Mouse (Mus musculus) forebrain, embryonic 10.5 days (tissue): ENCODE results near the gene Vps13d. TPM values are rescaled to one million over a fixed set of nuclear protein-coding genes. Genes with fewer than 3 reads are reported as not detected.

Experiments
- DNase-seq: peaks from one replicate; pipeline ENCODE4 v3.0.0-alpha.2; 2017; ENCODE audit warnings: low spot score; ENCODE audit errors: extremely low spot score
- H3K27ac ChIP-seq: fragments of 300-500 bp; sonication (generic); 2 replicates; pipeline ENCODE4 v1.5.1; 2016; ENCODE audit warnings: mild to moderate bottlenecking
- H3K27me3 ChIP-seq: fragments of 300-500 bp; sonication (generic); 2 replicates; pipeline ENCODE4 v1.6.1; 2016; ENCODE audit warnings: mild to moderate bottlenecking; ENCODE audit not compliant: poor library complexity, severe bottlenecking
- H3K36me3 ChIP-seq: fragments of 300-500 bp; sonication (generic); replicated peaks from 2 replicates; pipeline ENCODE4 v1.6.1; 2016; ENCODE audit warnings: mild to moderate bottlenecking, moderate library complexity
- H3K4me1 ChIP-seq: fragments of 300-500 bp; sonication (generic); 2 replicates; pipeline ENCODE4 v1.6.1; 2016
- H3K4me3 ChIP-seq: fragments of 300-500 bp; sonication (generic); 2 replicates; pipeline ENCODE4 v1.5.1; 2016; ENCODE audit warnings: mild to moderate bottlenecking, moderate library complexity
- H3K9me3 ChIP-seq: fragments of 300-500 bp; sonication (generic); 2 replicates; pipeline ENCODE4 v1.6.1; 2016; ENCODE audit warnings: mild to moderate bottlenecking, moderate library complexity
- WGBS: fragments of 180-500 bp; shearing (Covaris S2); methylation state at CpG from one replicate; pipeline ENCODE4 v1.1.7; 2016; 5-methylcytosine and 5-hydroxymethylcytosine counted together
- polyA plus RNA-seq: library from polyadenylated mRNA; unstranded; fragments of >200 nt; fragmentation: Nextera tagmentation; extraction: Ambion mirVana; gene quantifications from 2 replicates; pipeline ENCODE4 v1.2.1, GENCODE M21; 2016

The Vps13d gene
- polyA plus RNA-seq, 1 experiment from 2014 or later = 5.8 TPM

- H3K36me3 ChIP-seq = peaks cover 27% of the 10 kb centered on the region
- 96% methylated on average over 4 of the region's 4 CpGs for WGBS
Measured at GRCm38 (mm10) chr4:145014632-145014960, 180.2 kb downstream of the Vps13d start.

DNA sequence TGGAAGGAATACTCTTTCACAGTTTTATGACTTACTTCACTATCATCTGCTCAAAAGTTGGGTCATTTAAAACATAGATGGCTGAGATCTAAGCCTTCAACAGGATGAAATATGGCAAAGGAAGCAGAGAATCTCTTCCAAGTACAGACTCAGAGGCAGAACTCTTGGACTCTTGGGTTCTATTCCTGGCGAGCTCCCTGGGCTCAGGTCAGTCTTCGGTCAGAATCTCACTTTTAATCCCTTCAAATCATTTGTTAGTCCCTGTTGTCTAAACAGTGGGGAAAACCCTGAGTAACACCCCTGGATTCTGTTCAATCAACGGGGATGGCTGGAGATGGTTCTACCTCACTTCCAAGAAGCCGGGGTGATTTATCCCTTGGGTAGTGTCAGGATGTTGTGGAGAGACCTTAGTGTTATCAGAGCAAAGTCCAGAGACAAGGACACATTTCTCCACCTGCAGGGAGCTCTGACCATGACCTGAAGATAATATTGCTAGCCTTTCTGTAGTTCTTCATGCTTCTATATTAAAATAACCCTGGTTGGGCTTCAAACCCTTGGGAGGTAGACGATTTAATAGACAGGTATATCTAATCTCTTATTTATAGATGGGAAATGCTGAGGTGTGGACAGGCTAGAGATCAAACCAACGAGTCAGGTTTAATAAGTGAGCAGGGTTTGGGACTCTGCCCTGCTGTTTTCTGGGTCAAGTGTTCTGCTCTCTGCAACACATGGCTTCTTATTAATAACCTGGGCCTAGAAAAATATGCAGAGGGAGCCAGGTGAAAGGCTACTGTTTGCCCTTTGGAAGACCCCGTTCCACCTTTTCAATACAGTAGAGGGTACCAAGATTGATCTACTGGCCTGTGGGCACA is 180.8 kb downstream of the Vps13d start:
- Histone ChIP-seq H3K4me1 (no peaks in the 10 kb centered on the region), H3K27ac (no peak overlapping the region), H3K9me3 (no peaks in the 10 kb centered on the region), H3K36me3 (peaks cover 23% of the 10 kb centered on the region), H3K4me3 (no peak overlapping the region), H3K27me3 (no peaks in the 10 kb centered on the region)
- no peak for DNase-seq
- WGBS = 87% methylated on average over 7 of the region's 7 CpGs

More at GRCm38 (mm10) chr4:145014632-145014960, 180.2 kb downstream of the Vps13d start:
- H3K4me3 ChIP-seq = no peak overlapping the region
- no peak overlapping the region for H3K27ac ChIP-seq
- H3K4me1 ChIP-seq = no peaks in the 10 kb centered on the region
- H3K9me3 ChIP-seq = no peaks in the 10 kb centered on the region
- no peak for DNase-seq
- H3K27me3 ChIP-seq = no peaks in the 10 kb centered on the region

DNA sequence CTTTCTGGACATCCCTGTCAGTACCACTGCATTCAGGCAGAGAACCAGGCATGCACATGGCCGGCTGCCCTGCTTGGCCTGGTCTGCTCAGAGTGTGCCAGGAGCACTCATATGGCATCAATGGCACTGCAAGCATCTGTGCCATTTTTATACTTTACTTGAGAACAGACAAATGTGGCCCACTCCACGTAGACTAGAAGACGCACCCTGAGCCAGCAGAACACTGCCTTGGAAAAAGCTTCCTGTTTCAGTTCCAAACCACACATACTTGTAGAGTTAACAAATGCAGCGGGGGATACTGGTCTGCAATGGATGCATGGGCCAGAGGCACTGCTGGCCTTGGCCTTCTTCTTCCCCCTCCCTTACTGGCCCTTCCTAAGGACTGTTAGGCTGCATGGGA is 181.6 kb downstream of the Vps13d start:
- H3K4me3 ChIP-seq = no peak overlapping the region
- no peaks in the 10 kb centered on the region for H3K4me1 ChIP-seq
- no peak for DNase-seq
- H3K27ac ChIP-seq = no peak overlapping the region
- H3K36me3 ChIP-seq = peaks cover 21% of the 10 kb centered on the region
- H3K27me3 ChIP-seq = no peaks in the 10 kb centered on the region
- H3K9me3 ChIP-seq = no peaks in the 10 kb centered on the region
- WGBS = 93% methylated on average over 4 of the region's 4 CpGs

DNA sequence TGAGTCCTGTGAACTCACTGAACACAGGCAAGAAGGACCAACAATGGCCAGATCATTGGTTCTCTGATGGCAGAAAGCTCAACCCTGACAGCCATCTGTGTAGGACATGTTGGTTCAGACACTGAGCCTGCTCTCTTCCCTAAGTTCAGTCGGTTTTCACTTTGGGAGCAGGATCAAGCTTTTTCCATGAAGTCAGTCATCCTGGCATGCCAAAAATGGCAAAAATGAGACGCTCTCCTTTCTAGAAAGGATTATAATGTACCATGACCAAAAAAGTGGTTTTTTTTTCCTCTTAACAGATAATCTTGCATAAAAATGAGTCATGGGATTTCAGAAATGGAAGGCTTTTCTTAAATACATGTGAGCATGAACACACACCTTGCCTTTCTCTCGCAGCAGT is 183.6 kb downstream of the Vps13d start:
- Histone ChIP-seq H3K9me3 (no peaks in the 10 kb centered on the region), H3K27ac (no peak overlapping the region), H3K4me3 (no peak overlapping the region), H3K36me3 (peaks cover 17% of the 10 kb centered on the region), H3K27me3 (no peaks in the 10 kb centered on the region), H3K4me1 (no peaks in the 10 kb centered on the region)
- no peak for DNase-seq
- 88% methylated on average over 3 of the region's 3 CpGs for WGBS

- WGBS = 94% methylated on average over 7 of the region's 7 CpGs
- no peak overlapping the region for H3K27ac ChIP-seq
- peaks cover 8% of the 10 kb centered on the region for H3K36me3 ChIP-seq
- H3K9me3 ChIP-seq = no peaks in the 10 kb centered on the region
- no peaks in the 10 kb centered on the region for H3K27me3 ChIP-seq
- no peaks in the 10 kb centered on the region for H3K4me1 ChIP-seq
- H3K4me3 ChIP-seq = no peak overlapping the region
- DNase-seq = no peak
Measured at GRCm38 (mm10) chr4:145009934-145010333, 184.9 kb downstream of the Vps13d start.

DNA sequence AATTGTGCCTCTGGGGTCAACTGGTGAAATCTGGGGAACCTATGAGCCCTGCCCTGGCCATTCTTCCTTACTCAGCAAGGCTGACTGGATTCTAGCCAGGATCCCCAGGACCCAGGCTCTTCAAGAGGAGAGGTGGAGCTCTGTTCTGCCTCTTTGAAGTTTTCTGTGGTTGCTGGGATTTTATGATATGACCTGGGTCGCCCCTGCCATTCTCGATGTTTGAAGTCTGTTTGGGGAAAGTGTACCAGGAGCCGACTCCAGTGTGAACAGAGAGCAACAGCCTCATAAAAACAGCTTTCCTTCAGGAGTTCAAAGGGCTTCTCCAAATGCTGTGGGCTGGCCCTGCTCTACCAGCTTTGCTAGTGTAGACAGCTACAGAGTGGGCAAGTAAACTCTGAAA is 185.4 kb downstream of the Vps13d start:
- Histone ChIP-seq H3K27ac (no peak overlapping the region), H3K27me3 (no peaks in the 10 kb centered on the region), H3K9me3 (no peaks in the 10 kb centered on the region), H3K4me1 (no peaks in the 10 kb centered on the region), H3K4me3 (no peak overlapping the region), H3K36me3 (peaks cover 3% of the 10 kb centered on the region)
- no peak for DNase-seq
- WGBS = 84% methylated on average over 3 of the region's 3 CpGs

- DNase-seq = no peak
- 93% methylated on average over 4 of the region's 4 CpGs for WGBS
- H3K4me3 ChIP-seq = no peak overlapping the region
Measured at GRCm38 (mm10) chr4:145005943-145006545, 188.8 kb downstream of the Vps13d start.

GRCm38 (mm10) chr4:145004176-145004575 is 190.6 kb downstream of the Vps13d start:
- no peaks in the 10 kb centered on the region for H3K36me3 ChIP-seq
- H3K4me3 ChIP-seq = no peak overlapping the region
- 92% methylated on average over 6 of the region's 6 CpGs for WGBS
- H3K27ac ChIP-seq = no peak overlapping the region
- peaks cover 13% of the 10 kb centered on the region for H3K4me1 ChIP-seq
- no peaks in the 10 kb centered on the region for H3K27me3 ChIP-seq
- no peak for DNase-seq
- no peaks in the 10 kb centered on the region for H3K9me3 ChIP-seq

More at GRCm38 (mm10) chr4:145005943-145006545, 188.8 kb downstream of the Vps13d start:
- no peaks in the 10 kb centered on the region for H3K9me3 ChIP-seq
- no peak overlapping the region for H3K27ac ChIP-seq
- H3K4me1 ChIP-seq = no peaks in the 10 kb centered on the region
- no peaks in the 10 kb centered on the region for H3K36me3 ChIP-seq
- H3K27me3 ChIP-seq = no peaks in the 10 kb centered on the region

GRCm38 (mm10) chr4:145002733-145003132 is 192.1 kb downstream of the Vps13d start:
- Histone ChIP-seq H3K27me3 (no peaks in the 10 kb centered on the region), H3K4me1 (peaks cover 27% of the 10 kb centered on the region), H3K27ac (no peak overlapping the region), H3K36me3 (no peaks in the 10 kb centered on the region), H3K9me3 (no peaks in the 10 kb centered on the region), H3K4me3 (no peak overlapping the region)
- DNase-seq = no peak
- 82% methylated on average over 1 of the region's 1 CpGs for WGBS

DNA sequence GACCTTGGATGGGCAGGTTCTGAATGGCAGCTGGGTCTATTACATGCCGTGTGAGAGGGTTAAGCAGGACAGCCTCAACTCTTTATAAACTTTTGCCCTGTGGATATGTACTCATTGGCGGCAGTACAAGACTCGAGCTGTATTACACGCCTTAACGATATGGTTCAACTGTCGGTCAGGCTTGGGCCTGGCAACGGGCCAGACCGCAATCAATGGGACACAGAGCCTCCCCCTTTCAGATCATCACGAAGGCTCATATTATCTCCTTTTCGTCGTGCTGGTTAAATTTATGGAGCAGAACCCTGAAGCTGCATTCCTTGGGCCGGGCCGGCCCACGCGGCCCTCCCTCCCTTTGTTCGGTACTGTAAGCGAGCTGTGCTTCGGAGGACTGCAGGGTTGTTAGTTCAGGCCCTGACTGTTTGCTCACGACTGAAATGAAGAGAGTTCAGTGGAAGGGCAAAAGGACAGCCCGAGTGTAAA is 194.9 kb downstream of the Vps13d start:
- no peaks in the 10 kb centered on the region for H3K9me3 ChIP-seq
- H3K27me3 ChIP-seq = no peaks in the 10 kb centered on the region
- no peaks in the 10 kb centered on the region for H3K36me3 ChIP-seq
- H3K4me1 ChIP-seq = peaks cover 34% of the 10 kb centered on the region
- no peak overlapping the region for H3K4me3 ChIP-seq
- WGBS = 83% methylated on average over 20 of the region's 20 CpGs
- DNase-seq = no peak
- peak overlapping the region; percentile 62 for H3K27ac ChIP-seq

- H3K9me3 ChIP-seq = no peaks in the 10 kb centered on the region
- no peaks in the 10 kb centered on the region for H3K36me3 ChIP-seq
- no peak for DNase-seq
- peaks cover 34% of the 10 kb centered on the region for H3K4me1 ChIP-seq
- H3K27me3 ChIP-seq = no peaks in the 10 kb centered on the region
- 70% methylated on average over 6 of the region's 6 CpGs for WGBS
- H3K4me3 ChIP-seq = no peak overlapping the region
- peak overlapping the region; percentile 62 for H3K27ac ChIP-seq
Measured at GRCm38 (mm10) chr4:144999572-144999880, 195.3 kb downstream of the Vps13d start.

GRCm38 (mm10) chr4:144998808-144999571 is 195.8 kb downstream of the Vps13d start:
- peaks cover 34% of the 10 kb centered on the region for H3K4me1 ChIP-seq
- no peak for DNase-seq
- peak overlapping the region; percentile 62 for H3K27ac ChIP-seq

More at GRCm38 (mm10) chr4:144998808-144999571, 195.8 kb downstream of the Vps13d start:
- H3K36me3 ChIP-seq = no peaks in the 10 kb centered on the region
- H3K27me3 ChIP-seq = no peaks in the 10 kb centered on the region
- no peak overlapping the region for H3K4me3 ChIP-seq
- no peaks in the 10 kb centered on the region for H3K9me3 ChIP-seq
- 92% methylated on average over 2 of the region's 2 CpGs for WGBS
